Mouse (Mus musculus) small intestine, adult 2 months (tissue): ENCODE measurements at regions not wholly inside any gene's neighbourhood (a gene's known extent, or its start where the extent isn't known, plus 50 kb on each side); places are given as distances from the start of the nearest gene placed in this dataset.

Experiments used
- H3K27ac ChIP-seq: fragments of 200-500 bp; 2 replicates; pipeline ENCODE4 v1.5.1; 2012; ENCODE audit warnings: low read depth, low read length, control low read depth, inconsistent platforms; ENCODE audit not compliant: insufficient read depth
- H3K27me3 ChIP-seq: fragments of 200-500 bp; 2 replicates; pipeline ENCODE4 v1.6.1; 2012; ENCODE audit warnings: mild to moderate bottlenecking, moderate library complexity, low read length, inconsistent platforms; ENCODE audit not compliant: control insufficient read depth, insufficient read depth
- H3K36me3 ChIP-seq: fragments of 200-500 bp; 2 replicates; pipeline ENCODE4 v1.6.1; 2012; ENCODE audit warnings: mild to moderate bottlenecking, low read length, control low read depth, inconsistent platforms; ENCODE audit not compliant: control insufficient read depth, insufficient read depth
- H3K4me1 ChIP-seq: fragments of 200-500 bp; 2 replicates; pipeline ENCODE4 v1.6.1; 2012; ENCODE audit warnings: low read length, inconsistent platforms, mixed read lengths; ENCODE audit not compliant: control insufficient read depth, insufficient read depth, insufficient read length
- H3K4me3 ChIP-seq: fragments of 200-500 bp; 2 replicates; pipeline ENCODE4 v1.5.1; 2012; ENCODE audit warnings: low read depth, mild to moderate bottlenecking, control low read depth, inconsistent platforms, low read length, moderate library complexity
- CTCF ChIP-seq: fragments of 200-500 bp; IDR thresholded peaks from 2 replicates; pipeline ENCODE4 v1.5.1; 2012; ENCODE audit warnings: low read depth, mild to moderate bottlenecking, control low read depth, inconsistent platforms, low read length, moderate library complexity, mixed read lengths; ENCODE audit not compliant: insufficient replicate concordance, insufficient read length; ENCODE audit errors: extremely low read depth
- POLR2A ChIP-seq: fragments of 200-500 bp; IDR thresholded peaks from 2 replicates; pipeline ENCODE4 v1.6.1; 2012; ENCODE audit warnings: low read depth, mild to moderate bottlenecking, control low read depth, inconsistent platforms, low read length, moderate library complexity
- WGBS: fragments of 180-500 bp; shearing (Covaris S2); methylation state at CpG from one replicate; pipeline ENCODE4 v1.1.7; 2018; 5-methylcytosine and 5-hydroxymethylcytosine counted together

DNA sequence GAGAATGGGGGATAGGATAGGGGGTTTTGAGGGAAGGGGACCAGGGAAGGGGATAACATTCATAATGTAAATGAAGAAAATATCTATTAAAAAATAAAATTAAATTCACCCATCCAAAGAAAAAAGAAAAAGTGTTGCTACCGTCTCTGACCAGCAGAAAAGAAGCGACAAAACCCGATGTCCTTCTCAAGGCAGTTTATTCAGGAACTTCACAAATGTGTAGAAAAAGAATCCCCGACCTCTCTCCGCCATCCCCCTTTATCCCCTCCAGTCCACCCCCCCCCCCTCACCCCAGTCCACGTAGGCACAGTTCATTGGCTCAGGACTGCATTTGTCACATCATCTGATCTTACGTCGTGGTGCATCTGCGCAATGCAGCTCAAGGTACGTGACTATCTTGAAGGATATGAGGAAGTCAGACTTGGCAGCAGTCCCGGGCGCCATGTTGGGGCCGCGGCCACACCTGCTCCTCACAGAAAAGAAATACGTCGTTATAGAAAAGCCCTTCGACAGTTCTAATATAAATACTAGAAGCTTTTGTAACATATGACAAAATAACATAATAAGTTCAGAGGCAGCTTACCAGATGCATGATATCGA lies 750.3 kb downstream of the Kcnj2 start:
- H3K36me3 ChIP-seq = no peaks in the 10 kb centered on the region
- no peak overlapping the region for H3K4me3 ChIP-seq
- 85% methylated on average over 18 of the region's 18 CpGs for WGBS
- H3K27me3 ChIP-seq = no peaks in the 10 kb centered on the region
- no peaks in the 10 kb centered on the region for H3K4me1 ChIP-seq
- no peak for TF ChIP-seq CTCF
- no peak for TF ChIP-seq POLR2A
- no peak overlapping the region for H3K27ac ChIP-seq

DNA sequence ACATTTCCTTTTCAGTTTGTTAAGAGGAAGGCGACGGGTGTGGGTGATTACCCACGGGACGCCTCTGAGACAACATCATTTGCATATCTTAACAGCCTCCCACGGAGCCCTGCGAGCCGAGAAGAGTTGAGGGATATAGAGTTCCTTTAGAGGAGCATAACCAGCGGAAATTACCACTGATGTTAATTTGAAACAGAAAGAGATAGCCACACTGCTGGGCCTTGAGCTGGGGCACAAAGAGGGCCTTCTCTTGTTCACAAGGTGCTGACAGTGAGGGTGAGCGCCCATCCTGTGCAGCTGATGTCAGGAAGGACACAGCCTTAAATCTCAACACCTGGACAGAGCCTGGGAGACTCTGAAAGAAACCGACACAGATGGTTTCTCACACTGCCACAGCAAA lies 752.2 kb downstream of the Kcnj2 start:
- H3K4me3 ChIP-seq = no peak overlapping the region
- 20% methylated on average over 10 of the region's 10 CpGs for WGBS
- TF ChIP-seq POLR2A = no peak
- TF ChIP-seq CTCF = no peak
- H3K27ac ChIP-seq = no peak overlapping the region
- no peaks in the 10 kb centered on the region for H3K36me3 ChIP-seq
- no peaks in the 10 kb centered on the region for H3K4me1 ChIP-seq
- no peaks in the 10 kb centered on the region for H3K27me3 ChIP-seq

DNA sequence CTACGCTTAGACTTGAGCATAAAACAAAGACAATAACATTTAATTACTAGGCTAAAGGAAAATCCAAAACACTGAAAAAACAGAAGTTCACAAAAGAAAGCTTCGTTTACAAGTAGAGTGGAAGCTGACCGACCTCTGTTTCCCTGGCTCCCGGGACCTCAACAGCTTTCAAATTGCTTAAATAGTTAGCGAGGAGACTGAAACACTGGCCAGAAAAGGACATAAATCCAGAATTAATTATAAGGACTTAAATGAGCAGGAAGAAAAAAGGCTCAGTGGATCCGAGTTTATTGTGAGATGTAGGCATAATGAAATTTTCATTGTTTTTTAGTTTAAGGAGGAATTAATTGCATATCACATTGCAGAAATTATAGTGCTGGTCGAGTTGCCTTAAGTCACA lies 754.4 kb downstream of the Kcnj2 start:
- 64% methylated on average over 7 of the region's 7 CpGs for WGBS
- Histone ChIP-seq H3K36me3 (no peaks in the 10 kb centered on the region), H3K4me1 (no peaks in the 10 kb centered on the region), H3K27ac (no peak overlapping the region), H3K4me3 (no peak overlapping the region), H3K27me3 (no peaks in the 10 kb centered on the region)
- TF ChIP-seq CTCF (no peak), POLR2A (no peak)

DNA sequence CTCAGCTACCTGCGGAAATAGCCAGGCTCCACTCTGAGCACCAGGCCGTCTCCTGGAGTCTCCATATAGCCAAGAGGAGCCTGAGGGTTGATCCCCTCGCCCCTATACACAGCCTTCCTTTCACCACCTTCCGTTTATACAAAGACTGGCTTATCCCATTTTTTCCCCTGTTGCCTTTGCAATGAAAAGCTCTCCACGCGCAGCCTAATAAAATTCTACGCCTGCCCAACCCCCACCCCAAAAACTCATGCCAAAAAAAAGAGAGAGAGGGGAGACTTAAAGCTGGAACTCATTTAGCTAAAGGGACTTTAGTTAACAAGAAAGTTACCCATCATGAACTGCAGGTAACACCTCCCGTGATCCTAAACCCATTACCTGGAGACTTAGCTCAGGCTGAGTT lies 762.5 kb downstream of the Kcnj2 start:
- TF ChIP-seq CTCF (no peak), POLR2A (no peak)

DNA sequence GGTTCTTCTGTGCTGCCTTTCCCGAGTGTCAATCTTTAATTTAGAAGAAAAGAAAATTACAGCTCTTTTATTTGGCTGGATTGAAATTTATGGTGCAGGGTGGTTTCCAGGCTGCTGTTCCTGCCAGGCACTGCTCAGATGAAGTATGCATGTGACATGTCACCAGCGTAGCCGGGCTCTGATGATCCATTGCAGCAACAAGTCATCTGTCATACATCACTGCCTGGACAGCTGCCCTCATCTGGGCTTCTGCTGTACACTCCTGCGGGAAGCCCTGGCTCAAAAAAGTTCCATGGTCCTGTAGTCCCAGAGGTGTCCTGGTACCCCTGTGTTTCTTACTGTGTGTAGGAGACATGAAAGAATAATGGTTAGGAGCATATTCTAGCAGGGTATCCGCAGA lies 773.0 kb downstream of the Kcnj2 start:
- H3K27ac ChIP-seq = no peak overlapping the region
- no peak overlapping the region for H3K4me3 ChIP-seq
- no peaks in the 10 kb centered on the region for H3K36me3 ChIP-seq
- no peaks in the 10 kb centered on the region for H3K27me3 ChIP-seq
- no peak for TF ChIP-seq CTCF
- TF ChIP-seq POLR2A = no peak
- WGBS = 66% methylated on average over 5 of the region's 5 CpGs
- H3K4me1 ChIP-seq = no peaks in the 10 kb centered on the region

More for the DNA sequence above, 762.5 kb downstream of the Kcnj2 start:
- no peaks in the 10 kb centered on the region for H3K27me3 ChIP-seq
- no peaks in the 10 kb centered on the region for H3K36me3 ChIP-seq
- H3K4me1 ChIP-seq = no peaks in the 10 kb centered on the region
- WGBS = 78% methylated on average over 8 of the region's 8 CpGs
- no peak overlapping the region for H3K27ac ChIP-seq
- no peak overlapping the region for H3K4me3 ChIP-seq

DNA sequence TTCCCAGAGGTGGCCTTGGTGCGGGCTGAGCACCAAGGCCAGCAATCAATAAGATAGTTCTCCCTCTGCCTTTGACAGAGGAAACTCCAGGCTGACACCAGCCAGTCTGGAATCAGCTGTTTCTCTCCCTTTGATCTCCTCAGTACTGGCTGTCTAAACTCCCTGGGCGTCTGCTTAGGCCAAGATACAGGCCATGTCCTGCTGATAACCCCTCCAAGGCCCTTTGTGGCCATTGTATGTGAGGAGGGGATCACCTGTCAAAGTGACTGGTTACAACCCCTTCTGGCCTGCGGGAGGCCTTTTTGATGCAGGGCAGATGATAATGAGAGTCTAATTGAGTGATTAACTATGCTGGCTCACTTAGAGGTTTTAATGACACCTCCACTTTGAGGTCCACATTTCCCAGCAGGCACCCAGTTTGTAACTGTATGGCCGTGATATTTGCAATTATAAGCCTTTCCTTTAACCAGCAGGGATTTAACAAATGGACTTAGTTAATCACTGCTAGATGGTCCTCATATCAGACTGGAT lies 777.8 kb downstream of the Kcnj2 start:
- no peak overlapping the region for H3K4me3 ChIP-seq
- no peaks in the 10 kb centered on the region for H3K27me3 ChIP-seq
- no peak for TF ChIP-seq POLR2A
- TF ChIP-seq CTCF = no peak
- H3K36me3 ChIP-seq = no peaks in the 10 kb centered on the region
- WGBS = 56% methylated on average over 4 of the region's 4 CpGs
- no peak overlapping the region for H3K27ac ChIP-seq
- no peaks in the 10 kb centered on the region for H3K4me1 ChIP-seq

DNA sequence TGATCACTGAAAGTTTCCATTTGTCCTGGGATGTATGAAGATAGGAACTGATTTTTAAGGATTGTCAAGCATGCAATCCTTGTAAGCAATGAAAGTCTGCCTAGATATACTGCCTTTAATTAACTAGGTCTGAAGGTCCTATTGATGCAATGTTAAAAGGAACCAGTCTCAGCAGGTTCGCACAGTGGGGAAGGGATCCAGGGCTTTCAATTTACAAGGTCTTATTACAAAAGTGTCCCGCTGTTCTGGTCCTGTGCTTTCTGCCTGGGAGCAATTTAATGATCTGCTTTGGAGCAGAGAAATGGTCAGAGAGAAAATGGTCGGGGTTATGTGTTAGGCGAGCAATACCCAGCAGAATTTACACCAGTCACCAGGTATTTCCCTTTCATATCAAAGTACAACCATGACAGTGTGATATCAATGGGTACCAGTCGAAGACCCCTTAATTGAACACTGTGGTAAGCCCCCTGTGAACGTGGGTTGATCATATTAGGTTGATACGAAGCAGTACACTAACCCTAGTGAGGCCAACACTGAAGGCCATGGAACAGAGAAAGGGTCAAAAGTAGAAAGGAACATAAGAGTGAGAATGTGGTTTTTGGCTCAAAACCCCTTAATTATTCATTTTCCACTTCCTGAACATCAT lies 778.5 kb downstream of the Kcnj2 start:
- WGBS = 51% methylated on average over 7 of the region's 7 CpGs
- Histone ChIP-seq H3K27me3 (no peaks in the 10 kb centered on the region), H3K27ac (no peak overlapping the region), H3K36me3 (no peaks in the 10 kb centered on the region), H3K4me1 (no peaks in the 10 kb centered on the region), H3K4me3 (no peak overlapping the region)
- no peak for TF ChIP-seq CTCF
- TF ChIP-seq POLR2A = no peak

DNA sequence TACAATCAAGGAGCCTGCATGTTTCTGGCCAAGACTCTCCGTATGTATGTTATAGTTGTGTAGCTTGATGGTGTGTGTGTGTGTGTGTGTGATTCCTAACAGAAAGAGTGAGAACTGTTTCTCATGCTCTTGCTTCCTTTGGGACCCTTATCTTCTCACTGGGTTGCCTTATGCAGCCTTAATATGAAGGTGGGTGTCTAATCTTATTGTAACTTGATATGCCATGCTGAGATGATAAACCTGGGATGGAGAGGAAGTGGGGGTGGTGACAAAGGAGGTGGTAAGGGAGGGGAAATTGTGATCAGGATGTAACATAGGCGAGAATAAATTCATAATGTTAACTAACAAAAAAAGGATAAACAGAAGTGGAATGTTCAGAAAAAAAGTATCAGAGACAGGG lies 791.3 kb downstream of the Kcnj2 start:
- no peak overlapping the region for H3K27ac ChIP-seq
- 69% methylated on average over 2 of the region's 2 CpGs for WGBS

More for the DNA sequence above, 791.3 kb downstream of the Kcnj2 start:
- Histone ChIP-seq H3K27me3 (no peaks in the 10 kb centered on the region), H3K36me3 (no peaks in the 10 kb centered on the region), H3K4me1 (no peaks in the 10 kb centered on the region), H3K4me3 (no peak overlapping the region)
- TF ChIP-seq CTCF (no peak), POLR2A (no peak)
